Mouse (Mus musculus) spleen, adult 2 months (tissue): ENCODE results near the gene Camta1.

Experiments
- CTCF ChIP-seq: fragments of 200-500 bp; IDR thresholded peaks from 2 replicates; pipeline ENCODE4 v1.5.1; 2011; ENCODE audit warnings: mild to moderate bottlenecking, inconsistent platforms; ENCODE audit not compliant: insufficient read depth, insufficient read length, insufficient replicate concordance; ENCODE audit errors: extremely low read depth
- POLR2A ChIP-seq: fragments of 200-500 bp; IDR thresholded peaks from 2 replicates; pipeline ENCODE4 v1.6.1; 2011; ENCODE audit warnings: low read depth, low read length, inconsistent platforms

- TF ChIP-seq CTCF: no peak
- TF ChIP-seq POLR2A: no peak
These were observed 39.1 kb upstream of the Camta1 start for GRCm38 (mm10) chr4:151900735-151901134.
